Comparison of ENCODE assay signal across 8 mouse cellular contexts in genomic region chr6:70811557-70812525, GRCm38 (mm10). TPM values are rescaled to one million over a fixed set of nuclear protein-coding genes. Genes with fewer than 3 reads are reported as not detected.
DNase-seq lines count a peak whose midpoint lies in the region; ATAC-seq and TF ChIP-seq lines count a peak whose summit lies in the region.

No protein-coding gene starts in this region.

- H3K27ac ChIP-seq in intestine, postnatal 0 days (ENCODE audit: low read depth, low read length) = no peak overlapping the region
- H3K27ac ChIP-seq in intestine, embryonic 15.5 days = no peak overlapping the region
- H3K27ac ChIP-seq in hindbrain, embryonic 14.5 days = no peak overlapping the region
- no peak overlapping the region for H3K27ac ChIP-seq in midbrain, embryonic 14.5 days (replicated peaks; ENCODE audit: low read depth, low read length)

- TF ChIP-seq CTCF in intestine, postnatal 0 days (IDR thresholded peaks at IDR 0.05; ENCODE audit: low read depth) = peak; percentile 90

- DNase-seq in cerebellum, adult 11-12 months = peak; percentile 58
- peak; percentile 53 to 75 for DNase-seq in frontal cortex, postnatal 10 days (ENCODE audit: low spot score in 2 of 2)
- peak; percentile 88 for DNase-seq in hindbrain, embryonic 14.5 days (ENCODE audit: low spot score)
- DNase-seq in left cerebral cortex, postnatal 10 days (ENCODE audit: extremely low spot score in 1 of 2, low spot score in 2 of 2) = peak; percentile 71 to 79
- peak; percentile 87 for DNase-seq in midbrain, embryonic 14.5 days
- DNase-seq in spleen, postnatal 36 days (ENCODE audit: low spot score in 2 of 2) = peak; percentile 66 to 75

- H3K27me3 ChIP-seq in intestine, postnatal 0 days (replicated peaks; ENCODE audit: control insufficient read depth, insufficient read depth, low read length) = no peaks in the 10 kb centered on the region
- H3K27me3 ChIP-seq in intestine, embryonic 15.5 days (replicated peaks) = no peaks in the 10 kb centered on the region
- H3K27me3 ChIP-seq in hindbrain, embryonic 14.5 days (ENCODE audit: control insufficient read depth, insufficient read depth, low read length) = no peaks in the 10 kb centered on the region; the same call in 1 of the 2 replicates
- no peaks in the 10 kb centered on the region for H3K27me3 ChIP-seq in midbrain, embryonic 14.5 days (ENCODE audit: control insufficient read depth, insufficient read depth, low read length)

- no peaks in the 10 kb centered on the region for H3K4me1 ChIP-seq in intestine, postnatal 0 days (replicated peaks; ENCODE audit: control insufficient read depth, insufficient read depth, low read length)
- peaks cover 5% of the 10 kb centered on the region for H3K4me1 ChIP-seq in intestine, embryonic 15.5 days (replicated peaks)
- H3K4me1 ChIP-seq in hindbrain, embryonic 14.5 days (replicated peaks; ENCODE audit: control insufficient read depth, insufficient read depth, low read length) = no peaks in the 10 kb centered on the region
- no peaks in the 10 kb centered on the region for H3K4me1 ChIP-seq in midbrain, embryonic 14.5 days (ENCODE audit: control insufficient read depth, insufficient read depth, low read length)

- 18% methylated on average over 6 of the region's 6 CpGs for WGBS in intestine, postnatal 0 days
- WGBS in intestine, embryonic 15.5 days = 14% methylated on average over 6 of the region's 6 CpGs
- 18% methylated on average over 6 of the region's 6 CpGs for WGBS in hindbrain, embryonic 14.5 days
- 17% methylated on average over 6 of the region's 6 CpGs for WGBS in midbrain, embryonic 14.5 days

- H3K9ac ChIP-seq in intestine, postnatal 0 days (ENCODE audit: low read depth, low read length) = no peak overlapping the region
- no peak overlapping the region for H3K9ac ChIP-seq in intestine, embryonic 15.5 days
- no peak overlapping the region for H3K9ac ChIP-seq in hindbrain, embryonic 14.5 days
- no peak overlapping the region for H3K9ac ChIP-seq in midbrain, embryonic 14.5 days (replicated peaks; ENCODE audit: low read length)

- no peaks in the 10 kb centered on the region for H3K36me3 ChIP-seq in intestine, postnatal 0 days (ENCODE audit: control insufficient read depth, insufficient read depth)
- H3K36me3 ChIP-seq in intestine, embryonic 15.5 days = no peaks in the 10 kb centered on the region
- no peaks in the 10 kb centered on the region for H3K36me3 ChIP-seq in hindbrain, embryonic 14.5 days (replicated peaks; ENCODE audit: control insufficient read depth, insufficient read depth)
- no peaks in the 10 kb centered on the region for H3K36me3 ChIP-seq in midbrain, embryonic 14.5 days (ENCODE audit: control insufficient read depth, insufficient read depth, low read length)

- no peak overlapping the region for H3K4me2 ChIP-seq in intestine, postnatal 0 days (replicated peaks; ENCODE audit: low read depth)
- H3K4me2 ChIP-seq in intestine, embryonic 15.5 days (replicated peaks) = no peak overlapping the region
- H3K4me2 ChIP-seq in hindbrain, embryonic 14.5 days (replicated peaks) = no peak overlapping the region
- H3K4me2 ChIP-seq in midbrain, embryonic 14.5 days (ENCODE audit: low read length) = no peak overlapping the region

- no peaks in the 10 kb centered on the region for H3K9me3 ChIP-seq in intestine, postnatal 0 days (ENCODE audit: control insufficient read depth)
- no peaks in the 10 kb centered on the region for H3K9me3 ChIP-seq in intestine, embryonic 15.5 days
- no peaks in the 10 kb centered on the region for H3K9me3 ChIP-seq in hindbrain, embryonic 14.5 days (ENCODE audit: control insufficient read depth, low read length)
- H3K9me3 ChIP-seq in midbrain, embryonic 14.5 days (ENCODE audit: control insufficient read depth, low read length) = no peaks in the 10 kb centered on the region

- intact Hi-C loops in left cerebral cortex, postnatal 10 days (cut with DNase I) = loop anchor here (1.0 to 10.0 kb wide), 2 partner anchors 69 to 313 kb away; no protein-coding TSS in a partner anchor

- H3K4me3 ChIP-seq in intestine, postnatal 0 days (ENCODE audit: low read depth, low read length) = no peak overlapping the region
- no peak overlapping the region for H3K4me3 ChIP-seq in intestine, embryonic 15.5 days (replicated peaks)
- no peak overlapping the region for H3K4me3 ChIP-seq in hindbrain, embryonic 14.5 days (replicated peaks; ENCODE audit: low read length)
- H3K4me3 ChIP-seq in midbrain, embryonic 14.5 days (replicated peaks; ENCODE audit: low read depth, low read length) = no peak overlapping the region

- no peak for ATAC-seq in intestine, postnatal 0 days
- ATAC-seq in intestine, embryonic 15.5 days = no peak
- ATAC-seq in hindbrain, embryonic 14.5 days (ENCODE audit: low FRiP score) = 0 out of 2 replicates have a peak, but pooled peaks have one; percentile 36
- ATAC-seq in midbrain, embryonic 14.5 days (ENCODE audit: low FRiP score, low TSS enrichment) = no peak

RNA-seq across cellular contexts. Expression of gene Rpia, which starts 19.8 kb away (rescaled TPM):
- 6.4 and 9.5 TPM in 2 replicates for polyA plus RNA-seq in intestine, postnatal 0 days (2015; fragmentation: Nextera tagmentation; extraction: Ambion mirVana)
- 4.9 and 5.0 TPM in 2 replicates for polyA plus RNA-seq in intestine, embryonic 15.5 days (2015; fragmentation: Nextera tagmentation; extraction: Ambion mirVana)
- polyA plus RNA-seq in hindbrain, embryonic 14.5 days (2014; fragmentation: Nextera tagmentation; extraction: Ambion mirVana) = 2.6 and 2.9 TPM in 2 replicates
- 10 to 100 TPM; 10.5 to 12.8 TPM for total RNA-seq in left cerebral cortex, postnatal 10 days (2021)
- 3.2 and 4.5 TPM in 2 replicates for polyA plus RNA-seq in midbrain, embryonic 14.5 days (2014; fragmentation: Nextera tagmentation; extraction: Ambion mirVana)

RNA-seq across cellular contexts. Expression of gene Eif2ak3, which starts 32.5 kb away (rescaled TPM):
- 8.4 and 9.6 TPM in 2 replicates for polyA plus RNA-seq in intestine, postnatal 0 days (2015; fragmentation: Nextera tagmentation; extraction: Ambion mirVana)
- polyA plus RNA-seq in intestine, embryonic 15.5 days (2015; fragmentation: Nextera tagmentation; extraction: Ambion mirVana) = 9.7 and 9.9 TPM in 2 replicates
- polyA plus RNA-seq in hindbrain, embryonic 14.5 days (2014; fragmentation: Nextera tagmentation; extraction: Ambion mirVana) = 13.0 and 13.3 TPM in 2 replicates
- total RNA-seq in left cerebral cortex, postnatal 10 days (2021) = 10 to 100 TPM; 17.8 to 20.2 TPM
- polyA plus RNA-seq in midbrain, embryonic 14.5 days (2014; fragmentation: Nextera tagmentation; extraction: Ambion mirVana) = 10.6 and 13.4 TPM in 2 replicates
